Mouse (Mus musculus): ENCODE measurements around the gene Vmn1r71.
"Not testable (repeated sequence)": the region's sequence is repeated elsewhere in the genome, so short reads cannot be mapped to it uniquely, and the experiment has no call there.

The Vmn1r71 gene

GRCm38 (mm10) chr7:10754264-10754663 lies at the start of gene Vmn1r71:
TSS of gene Vmn1r71 (minus strand) at chr7:10754364.
- DNase-seq = no peak

GRCm38 (mm10) chr7:10757551-10757950 lies 3.4 kb upstream of the Vmn1r71 start:
- not testable (repeated sequence) for DNase-seq

All from cerebellum, adult 8-10 months (tissue).